Mouse (Mus musculus) left cerebral cortex, postnatal 4 days (tissue): ENCODE data around the gene Capn11. TPM values are rescaled to one million over a fixed set of nuclear protein-coding genes. Genes with fewer than 3 reads are reported as not detected.

Experiments
- DNase-seq: peaks from one replicate; pipeline ENCODE4 v3.0.0-alpha.2; 2022
- intact Hi-C: fragments of 180-260 bp; cut with DNase I; formaldehyde crosslinking; loops from one replicate; pipeline ENCODE4 v1.15.1; 2025
- total RNA-seq, 2 experiments: library from RNA; stranded (reverse); gene quantifications; 2 replicates each; pipeline ENCODE4 v1.2.3; 2021

Capn11 gene
- total RNA-seq = 1 to 10 TPM in 1 of 2 experiments, under 1 TPM in 1; 0.14 to 3.6 TPM

- intact Hi-C loops = no loop called here
- DNase-seq = no peak
Observed at GRCm38 (mm10) chr17:45659225-45659624, at the start of gene Capn11. Gene Capn11, minus strand, starts transcription at chr17:45659325.

GRCm38 (mm10) chr17:45708179-45708578, 49.1 kb upstream of the Capn11 start:
- DNase-seq = no peak
- intact Hi-C loops = no loop called here

GRCm38 (mm10) chr17:45707376-45707775, 48.3 kb upstream of the Capn11 start:
- no peak for DNase-seq
- intact Hi-C loops = no loop called here

GRCm38 (mm10) chr17:45706796-45707195, 47.7 kb upstream of the Capn11 start:
- intact Hi-C loops = no loop called here
- no peak for DNase-seq

- intact Hi-C loops = no loop called here
- no peak for DNase-seq
Observed at GRCm38 (mm10) chr17:45703187-45703586, 44.1 kb upstream of the Capn11 start.

GRCm38 (mm10) chr17:45702254-45702653, 43.1 kb upstream of the Capn11 start:
- DNase-seq = no peak
- intact Hi-C loops = no loop called here

- DNase-seq = no peak
- intact Hi-C loops = no loop called here
Observed at GRCm38 (mm10) chr17:45701236-45701591, 42.1 kb upstream of the Capn11 start.

- intact Hi-C loops = no loop called here
- DNase-seq = no peak
Observed at GRCm38 (mm10) chr17:45700496-45701235, 41.5 kb upstream of the Capn11 start.

GRCm38 (mm10) chr17:45699039-45699740, 40.1 kb upstream of the Capn11 start:
- intact Hi-C loops = no loop called here
- no peak for DNase-seq

- no peak for DNase-seq
- intact Hi-C loops = no loop called here
Observed at GRCm38 (mm10) chr17:45698368-45698767, 39.2 kb upstream of the Capn11 start.

- DNase-seq = no peak
- intact Hi-C loops = no loop called here
Observed at GRCm38 (mm10) chr17:45696981-45697380, 37.9 kb upstream of the Capn11 start.

GRCm38 (mm10) chr17:45695227-45696120, 36.3 kb upstream of the Capn11 start:
- no peak for DNase-seq
- intact Hi-C loops = no loop called here

GRCm38 (mm10) chr17:45693812-45694565, 34.9 kb upstream of the Capn11 start:
- no peak for DNase-seq
- intact Hi-C loops = no loop called here

GRCm38 (mm10) chr17:45692159-45692558, 33.0 kb upstream of the Capn11 start:
- intact Hi-C loops = no loop called here
- DNase-seq = no peak

- DNase-seq = no peak
- intact Hi-C loops = no loop called here
Observed at GRCm38 (mm10) chr17:45690044-45690443, 30.9 kb upstream of the Capn11 start.

- no peak for DNase-seq
- intact Hi-C loops = loop anchor here (5.0 kb wide), 1 partner anchor 33 kb away; no protein-coding TSS in a partner anchor
Observed at GRCm38 (mm10) chr17:45689120-45689519, 30.0 kb upstream of the Capn11 start.

GRCm38 (mm10) chr17:45686716-45687115, 27.6 kb upstream of the Capn11 start, which contains the start of gene Tmem63b:
Gene Tmem63b, minus strand, starts transcription at chr17:45686905.
- intact Hi-C loops = loop anchor here (5.0 kb wide), 1 partner anchor 36 kb away; no protein-coding TSS in a partner anchor
- no peak for DNase-seq

GRCm38 (mm10) chr17:45686093-45686619, 27.0 kb upstream of the Capn11 start, which contains the start of gene Mrpl14:
Gene Mrpl14, plus strand, starts transcription at chr17:45686322.
- DNase-seq = peak; percentile 97

GRCm38 (mm10) chr17:45685171-45686092, 26.3 kb upstream of the Capn11 start:
- peak; percentile 59 for DNase-seq
- intact Hi-C loops = loop anchor here (5.0 kb wide), 1 partner anchor 37 kb away; no protein-coding TSS in a partner anchor

More at GRCm38 (mm10) chr17:45686093-45686619, 27.0 kb upstream of the Capn11 start, which contains the start of gene Mrpl14:
- intact Hi-C loops = loop anchor here (5.0 kb wide), 1 partner anchor 36 kb away; no protein-coding TSS in a partner anchor
